Mouse (Mus musculus) mouse trophoblast stem cell (cell line): Measurements from ENCODE around the gene Lyz2.
"Not testable (repeated sequence)": the region's sequence is repeated elsewhere in the genome, so short reads cannot be mapped to it uniquely, and the experiment has no call there.

ENCODE experiments used
- in situ Hi-C, 2 experiments: fragments of 300-500 bp; cut with MseI, MboI; formaldehyde crosslinking; loops; 2 replicates in 1 of 2; 3 replicates in 1 of 2; pipeline ENCODE4 v1.15.1; 2025

Gene Lyz2

GRCm38 (mm10) chr10:117284578-117285520 lies 2.7 kb upstream of the Lyz2 start:
- in situ Hi-C loops, result no loop called here

- in situ Hi-C loops, result no loop called here
These were observed 1.9 kb upstream of the Lyz2 start for GRCm38 (mm10) chr10:117283871-117284577.

GRCm38 (mm10) chr10:117283196-117283595 lies 1.1 kb upstream of the Lyz2 start:
- in situ Hi-C loops, result not testable (repeated sequence)

- in situ Hi-C loops, result no loop called here
These were observed 430 bp upstream of the Lyz2 start for GRCm38 (mm10) chr10:117282551-117282950.

GRCm38 (mm10) chr10:117281381-117281920 lies 670 bp downstream of the Lyz2 start:
- in situ Hi-C loops, result no loop called here

GRCm38 (mm10) chr10:117280000-117280399 lies 2.1 kb downstream of the Lyz2 start:
- in situ Hi-C loops, result no loop called here

- in situ Hi-C loops, result not testable (repeated sequence)
These were observed 3.6 kb downstream of the Lyz2 start for GRCm38 (mm10) chr10:117278510-117278909.

- in situ Hi-C loops, result not testable (repeated sequence)
These were observed 4.3 kb downstream of the Lyz2 start for GRCm38 (mm10) chr10:117277779-117278178.

GRCm38 (mm10) chr10:117275681-117276369 lies 6.3 kb downstream of the Lyz2 start:
- in situ Hi-C loops, result no loop called here

GRCm38 (mm10) chr10:117274645-117275044 lies 7.5 kb downstream of the Lyz2 start:
- in situ Hi-C loops, result not testable (repeated sequence)

- in situ Hi-C loops, result no loop called here
These were observed 10.1 kb downstream of the Lyz2 start for GRCm38 (mm10) chr10:117272023-117272422.

GRCm38 (mm10) chr10:117259870-117260269 lies 22.3 kb downstream of the Lyz2 start:
- in situ Hi-C loops, result no loop called here

GRCm38 (mm10) chr10:117238603-117239002 lies 43.5 kb downstream of the Lyz2 start, which contains the start of gene 9530003J23Rik:
TSS of gene 9530003J23Rik (minus strand) at chr10:117238703.
- in situ Hi-C loops, result loop anchor here in 1 of 2 experiments (10.0 kb wide), 1 partner anchor 86 kb away; no protein-coding TSS in a partner anchor

GRCm38 (mm10) chr10:117235866-117236265 lies 46.3 kb downstream of the Lyz2 start:
- in situ Hi-C loops, result loop anchor here in 1 of 2 experiments (10.0 kb wide), 1 partner anchor 89 kb away; no protein-coding TSS in a partner anchor

- in situ Hi-C loops, result loop anchor here in 1 of 2 experiments (10.0 kb wide), 1 partner anchor 90 kb away; no protein-coding TSS in a partner anchor
These were observed 47.3 kb downstream of the Lyz2 start for GRCm38 (mm10) chr10:117234825-117235224.

- in situ Hi-C loops, result loop anchor here in 1 of 2 experiments (10.0 kb wide), 1 partner anchor 95 kb away; no protein-coding TSS in a partner anchor
These were observed 52.3 kb downstream of the Lyz2 start for GRCm38 (mm10) chr10:117229826-117230225.
